8 mouse cellular contexts compared by ENCODE assay signal in genomic region chr6:34780943-34781289, GRCm38 (mm10). TPM values are rescaled to one million over a fixed set of nuclear protein-coding genes. Genes with fewer than 3 reads are reported as not detected.
DNase-seq lines count a peak whose midpoint lies in the region; ATAC-seq and TF ChIP-seq lines count a peak whose summit lies in the region.

No protein-coding gene starts in this region.

- peak overlapping the region; percentile 97 for H3K27ac ChIP-seq in limb, embryonic 10.5 days
- H3K27ac ChIP-seq in neural tube, embryonic 14.5 days (ENCODE audit: low read depth, low read length): peak overlapping the region; percentile 97

- peak overlapping the region; percentile 61 for H3K4me2 ChIP-seq in neural tube, embryonic 14.5 days (ENCODE audit: low read depth, low read length)

- H3K4me3 ChIP-seq in lung, adult 2 months (replicated peaks; ENCODE audit: extremely low read depth, low read depth, low read length): peak overlapping the region; percentile 93
- peak overlapping the region; percentile 75 for H3K4me3 ChIP-seq in limb, embryonic 10.5 days
- peak overlapping the region; percentile 67 for H3K4me3 ChIP-seq in neural tube, embryonic 14.5 days (ENCODE audit: low read depth, low read length)

- TF ChIP-seq CTCF in lung, adult 2 months (IDR thresholded peaks at IDR 0.05; ENCODE audit: insufficient read depth, low read length): no peak

- peak overlapping the region; percentile 92 for H3K9ac ChIP-seq in neural tube, embryonic 14.5 days (replicated peaks; ENCODE audit: low read depth, low read length)

- peak; percentile 15; the same call in 1 of the 2 replicates for ATAC-seq in erythroblast, adult 5-6 weeks (replicated peaks; ENCODE audit: low FRiP score, poor library complexity, severe bottlenecking)
- no peak for ATAC-seq in neural tube, embryonic 14.5 days (ENCODE audit: low read depth)

- TF ChIP-seq POLR2A in lung, adult 2 months (IDR thresholded peaks at IDR 0.05; ENCODE audit: borderline replicate concordance, extremely low read depth, low read depth, low read length): no peak

- H3K27me3 ChIP-seq in limb, embryonic 10.5 days (ENCODE audit: low read depth, poor library complexity, severe bottlenecking): no peaks in the 10 kb centered on the region
- H3K27me3 ChIP-seq in neural tube, embryonic 14.5 days (ENCODE audit: control insufficient read depth, insufficient read depth, low read length): no peaks in the 10 kb centered on the region

- no peaks in the 10 kb centered on the region for H3K4me1 ChIP-seq in lung, adult 2 months (ENCODE audit: control insufficient read depth, insufficient read depth, low read length)
- peaks cover 12% of the 10 kb centered on the region; the same call in 1 of the 2 replicates for H3K4me1 ChIP-seq in limb, embryonic 10.5 days
- no peaks in the 10 kb centered on the region for H3K4me1 ChIP-seq in neural tube, embryonic 14.5 days (ENCODE audit: control insufficient read depth, insufficient read depth, low read length)

- no peak for DNase-seq in lung, adult 2 months
- DNase-seq in lung, postnatal 36 days: no peak
- no peak for DNase-seq in limb, embryonic 10.5 days (ENCODE audit: low spot score)
- DNase-seq in layer of hippocampus, postnatal 14 days (ENCODE audit: low spot score in 2 of 2): no peak
- no peak for DNase-seq in frontal cortex, adult 2 months (ENCODE audit: extremely low spot score in 1 of 2, low spot score in 1 of 2)
- DNase-seq in cerebellum, postnatal 4 days (ENCODE audit: low spot score in 2 of 2): no peak

- H3K36me3 ChIP-seq in limb, embryonic 10.5 days: 0 out of 2 replicates have a peak, but pooled peaks cover 2% of the 10 kb centered on the region
- 0 out of 2 replicates have a peak, but pooled peaks cover 4% of the 10 kb centered on the region for H3K36me3 ChIP-seq in neural tube, embryonic 14.5 days (ENCODE audit: control insufficient read depth, insufficient read depth, low read length)

- WGBS in lung, adult 2 months: under 1% methylated on average over 13 of the region's 13 CpGs
- WGBS in limb, embryonic 10.5 days: 7% methylated on average over 13 of the region's 13 CpGs
- 3% methylated on average over 13 of the region's 13 CpGs for WGBS in neural tube, embryonic 14.5 days

- H3K9me3 ChIP-seq in limb, embryonic 10.5 days (replicated peaks): no peaks in the 10 kb centered on the region
- no peaks in the 10 kb centered on the region for H3K9me3 ChIP-seq in neural tube, embryonic 14.5 days (ENCODE audit: control insufficient read depth, low read length)

RNA-seq across cellular contexts. Expression of gene Agbl3, which starts 0.7 kb away (rescaled TPM):
- polyA plus RNA-seq in lung, adult 2 months (2012; rRNA removed): 3.8 and 5.1 TPM in 2 replicates
- 1.2 and 4.4 TPM in 2 replicates for total RNA-seq in erythroblast, adult 5-6 weeks (2015; ENCODE audit: low replicate concordance)
- total RNA-seq in erythroblast, adult 5-6 weeks (2017; ENCODE audit: low replicate concordance): 2.0 and 4.6 TPM in 2 replicates
- polyA plus RNA-seq in limb, embryonic 10.5 days (2016; fragmentation: Nextera tagmentation; extraction: Ambion mirVana): 2.2 and 4.7 TPM in 2 replicates
- 12.7 and 15.2 TPM in 2 replicates for polyA plus RNA-seq in neural tube, embryonic 14.5 days (2014; fragmentation: Nextera tagmentation; extraction: Ambion mirVana)
- 10 to 100 TPM; 17.7 to 20.9 TPM for total RNA-seq in layer of hippocampus, postnatal 14 days (2021)
- 19.0 and 19.2 TPM in 2 replicates for polyA plus RNA-seq in frontal cortex, adult 2 months (2012; rRNA removed)
